Mouse (Mus musculus) thymus, adult 2 months (tissue): Measurements from ENCODE around the gene Cyp2d22.
"Not testable (repeated sequence)": the region's sequence is repeated elsewhere in the genome, so short reads cannot be mapped to it uniquely, and the experiment has no call there.

Source experiments
- CTCF ChIP-seq: fragments of 200-500 bp; IDR thresholded peaks from 2 replicates; pipeline ENCODE4 v1.5.1; 2012; ENCODE audit warnings: mild to moderate bottlenecking, control low read depth, low read length, moderate library complexity, borderline replicate concordance; ENCODE audit not compliant: control insufficient read depth, poor library complexity, insufficient read depth; ENCODE audit errors: extremely low read depth
- POLR2A ChIP-seq: fragments of 200-500 bp; IDR thresholded peaks from 2 replicates; pipeline ENCODE4 v1.6.1; 2012; ENCODE audit warnings: mild to moderate bottlenecking, low read length, control low read depth, moderate library complexity; ENCODE audit not compliant: control insufficient read depth, poor library complexity, insufficient read depth; ENCODE audit errors: extremely low read depth

DNA sequence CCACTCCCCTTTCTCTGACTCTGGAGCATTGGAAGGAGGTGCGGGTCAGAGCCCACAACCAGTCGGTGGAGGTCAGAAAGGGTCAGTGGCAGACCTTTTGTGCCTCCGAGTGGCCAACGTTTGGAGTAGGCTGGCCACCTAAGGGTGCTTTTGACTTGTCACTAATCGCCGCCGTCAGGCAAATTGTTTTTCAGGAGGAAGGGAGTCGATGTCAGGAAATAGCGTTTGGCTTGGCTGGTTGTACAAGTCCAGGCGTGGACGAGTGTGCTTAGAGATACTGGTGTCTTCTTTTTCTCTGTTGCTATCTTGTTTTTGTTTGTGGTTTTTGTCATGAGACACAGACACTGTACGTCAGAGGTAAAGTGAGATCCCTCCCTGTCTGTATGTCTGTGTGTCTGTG lies 16.3 kb downstream of the Cyp2d22 start:
- not testable (repeated sequence) for TF ChIP-seq POLR2A, CTCF
